Mouse (Mus musculus) brain, embryonic 14.5 days (tissue): ENCODE measurements at regions not wholly inside any gene's neighbourhood (a gene's known extent, or its start where the extent isn't known, plus 50 kb on each side); places are given as distances from the start of the nearest gene placed in this dataset.
A peak's percentile ranks its signal among the peaks of the same experiment; 100 is the strongest.

ENCODE experiments used
- DNase-seq: peaks from one replicate; pipeline ENCODE4 v3.0.0-alpha.2; 2011; ENCODE audit warnings: low read depth
- CTCF ChIP-seq: fragments of 200-500 bp; IDR thresholded peaks from 2 replicates; pipeline ENCODE4 v1.5.1; 2012; ENCODE audit warnings: inconsistent platforms, mild to moderate bottlenecking, moderate library complexity, borderline replicate concordance; ENCODE audit not compliant: insufficient read depth, insufficient read length; ENCODE audit errors: extremely low read depth
- POLR2A ChIP-seq: fragments of 200-500 bp; IDR thresholded peaks from 2 replicates; pipeline ENCODE4 v1.6.1; 2012; ENCODE audit warnings: mild to moderate bottlenecking, inconsistent platforms, borderline replicate concordance; ENCODE audit not compliant: poor library complexity, insufficient read depth, insufficient read length, severe bottlenecking; ENCODE audit errors: extremely low read depth

DNA sequence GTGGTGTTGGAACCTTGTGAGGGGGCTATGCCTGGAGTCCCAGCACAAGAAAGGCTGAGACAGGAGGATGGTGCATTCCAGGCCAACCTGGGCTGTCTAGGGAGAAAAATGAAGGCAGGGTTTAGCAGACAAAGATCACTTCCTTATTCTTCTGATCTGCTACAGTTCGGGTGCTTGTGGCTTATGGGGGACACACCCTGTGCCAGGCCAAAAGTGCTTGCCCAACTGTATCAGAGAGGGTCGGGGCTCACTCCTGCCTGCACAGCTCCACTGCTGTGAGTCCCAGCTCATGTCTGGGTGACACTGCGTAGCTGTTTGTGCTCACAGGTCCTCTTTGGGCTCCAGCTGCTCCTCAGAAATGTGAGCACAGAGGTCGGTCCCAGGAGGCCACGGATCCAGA, 98.6 kb upstream of the Gm26897 start:
- TF ChIP-seq CTCF, result no peak
- no peak for TF ChIP-seq POLR2A
- no peak for DNase-seq

DNA sequence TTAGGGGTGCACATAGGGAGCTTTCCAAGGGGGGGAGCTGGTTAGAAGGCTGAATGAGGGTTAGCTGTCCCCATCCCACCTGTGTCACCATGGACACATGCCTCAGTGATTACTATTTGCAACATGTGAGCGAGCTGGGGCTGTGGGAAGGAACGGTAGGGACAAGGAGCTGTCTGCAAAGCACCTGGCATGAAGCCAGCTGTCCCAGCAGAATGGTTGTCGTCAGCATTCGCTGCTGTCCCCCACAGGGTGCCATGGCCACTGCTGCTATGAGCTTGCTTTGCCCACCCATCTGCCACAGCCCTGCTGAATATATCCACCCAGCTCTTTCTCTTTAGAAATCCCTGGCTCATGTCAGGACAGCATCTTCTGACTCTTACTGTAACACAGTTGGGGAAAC, 96.8 kb upstream of the Gm26897 start:
- DNase-seq, result peak; percentile 72
- no peak for TF ChIP-seq CTCF
- no peak for TF ChIP-seq POLR2A

DNA sequence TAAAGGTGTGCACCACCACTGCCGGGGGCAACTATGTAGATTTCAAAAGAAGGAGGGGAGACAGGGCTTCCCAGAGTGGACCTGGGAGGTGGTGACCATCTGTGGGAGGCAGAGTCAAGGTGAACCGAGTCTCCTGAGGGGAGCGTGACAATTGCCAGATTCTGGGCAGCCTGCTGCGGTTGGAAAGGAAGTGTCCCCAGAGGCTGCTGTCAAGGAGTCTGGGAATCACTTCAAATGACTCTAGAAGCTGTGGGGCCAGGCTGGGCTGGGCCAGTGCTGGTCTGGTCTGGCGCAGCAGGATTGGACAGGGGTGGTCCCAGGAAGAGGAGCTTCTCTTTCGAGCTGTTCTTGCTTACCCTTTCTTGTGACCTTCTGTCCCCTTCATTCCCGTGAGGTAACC, 95.4 kb upstream of the Gm26897 start:
- no peak for TF ChIP-seq POLR2A
- TF ChIP-seq CTCF, result no peak

DNA sequence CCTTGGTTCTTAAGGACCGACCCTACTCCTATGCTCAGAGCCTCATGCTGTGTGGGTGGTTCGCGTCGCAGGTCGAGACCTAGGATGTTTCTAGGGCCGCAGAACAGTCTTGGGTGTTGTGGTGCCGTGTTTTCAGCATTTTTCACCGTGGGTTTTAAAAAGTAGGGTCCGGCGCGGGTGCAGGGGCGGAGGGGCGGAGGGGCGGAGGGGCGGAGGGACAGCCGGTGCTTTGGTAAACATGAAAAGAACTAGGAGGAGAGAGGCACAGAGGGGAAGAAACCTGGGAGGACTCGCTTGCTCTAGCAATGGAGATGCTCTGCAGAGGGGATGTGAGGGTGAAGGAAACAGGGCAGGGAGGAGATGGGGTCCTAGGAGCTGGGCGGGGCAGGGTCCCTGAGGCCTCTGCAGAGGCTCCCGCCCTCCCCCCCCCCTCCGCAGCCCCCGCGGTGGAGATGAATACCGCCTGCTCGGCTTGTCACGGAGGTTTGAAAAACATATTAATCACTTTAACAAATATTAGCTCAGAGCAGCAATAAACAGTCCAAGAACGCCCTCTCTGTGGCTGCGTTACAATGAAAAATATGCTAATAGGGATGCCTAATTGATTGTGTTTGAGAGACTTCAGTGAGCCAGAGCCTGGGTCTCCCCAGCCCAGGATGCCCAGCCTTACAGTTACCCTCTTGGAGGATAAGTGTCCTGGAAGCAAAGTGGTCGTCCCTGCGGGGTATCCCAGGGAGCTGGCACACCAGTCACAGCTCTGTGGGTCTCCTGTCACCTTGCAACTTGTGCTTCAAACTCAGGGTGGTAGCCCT, 94.0 kb upstream of the Gm26897 start:
- TF ChIP-seq CTCF (no peak), POLR2A (no peak)
- peak; percentile 43 for DNase-seq

More for the DNA sequence above, 95.4 kb upstream of the Gm26897 start:
- no peak for DNase-seq

DNA sequence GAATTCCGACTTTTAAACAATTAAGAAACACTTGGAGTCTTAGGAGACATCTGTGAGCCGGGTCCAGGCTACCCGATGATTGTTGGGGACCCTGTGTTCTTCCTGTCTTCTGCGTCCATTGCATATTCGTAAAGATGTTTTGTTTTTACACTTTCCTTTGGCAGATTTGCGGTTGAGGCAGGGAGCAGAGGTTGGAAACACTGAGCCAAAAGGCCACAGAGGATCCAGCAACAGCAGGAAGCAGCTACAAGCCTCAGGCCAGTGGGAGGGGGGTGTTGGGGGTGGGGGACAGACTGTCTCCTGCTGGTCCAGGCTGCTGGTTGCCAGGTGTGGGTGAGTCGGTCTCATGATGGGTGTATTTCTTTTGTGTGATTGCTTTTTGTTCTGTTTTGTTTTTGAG, 92.7 kb upstream of the Gm26897 start:
- DNase-seq, result no peak
- no peak for TF ChIP-seq CTCF
- TF ChIP-seq POLR2A, result no peak

DNA sequence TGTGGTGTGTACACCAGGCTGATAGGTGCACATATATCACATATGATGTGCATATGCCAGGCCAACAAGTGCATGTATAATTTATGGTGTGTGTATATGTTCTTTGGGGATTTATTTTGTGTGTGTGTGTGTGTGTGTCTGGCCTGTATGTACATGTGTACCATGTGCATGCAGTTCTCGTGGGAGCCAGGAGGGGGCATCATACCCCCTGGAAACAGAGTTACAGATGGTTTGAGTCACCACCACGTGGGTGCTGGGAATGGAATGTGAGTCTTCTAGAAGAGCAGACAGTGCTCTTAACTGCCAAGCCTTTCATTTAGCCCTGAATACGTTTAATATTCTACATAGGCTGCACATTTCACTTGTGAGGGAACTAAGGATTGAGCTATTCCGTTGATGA, 92.0 kb upstream of the Gm26897 start:
- TF ChIP-seq CTCF (peak; percentile 23; the same call in 1 of the 2 replicates), POLR2A (no peak)
- DNase-seq, result no peak

DNA sequence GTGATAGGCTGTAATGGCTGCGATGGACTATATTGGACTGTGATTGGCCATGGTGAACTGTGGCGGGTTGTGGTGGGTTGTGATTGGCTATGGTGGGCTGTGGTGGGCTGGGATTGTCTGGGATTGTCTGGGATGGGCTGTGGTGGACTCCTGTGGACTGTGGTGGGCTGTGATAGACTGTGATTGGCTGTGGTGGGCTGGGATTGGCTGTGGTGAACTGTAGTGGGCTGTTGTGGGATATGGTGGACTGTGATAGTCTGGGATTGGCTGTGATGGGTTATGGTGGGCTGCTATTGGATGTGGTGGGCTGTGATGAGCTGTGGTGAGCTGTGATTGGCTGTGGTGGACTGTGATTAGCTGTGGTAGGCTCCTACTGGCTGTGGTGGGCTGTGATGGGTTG, 89.6 kb upstream of the Gm26897 start:
- TF ChIP-seq CTCF (no peak), POLR2A (no peak)
- no peak for DNase-seq

DNA sequence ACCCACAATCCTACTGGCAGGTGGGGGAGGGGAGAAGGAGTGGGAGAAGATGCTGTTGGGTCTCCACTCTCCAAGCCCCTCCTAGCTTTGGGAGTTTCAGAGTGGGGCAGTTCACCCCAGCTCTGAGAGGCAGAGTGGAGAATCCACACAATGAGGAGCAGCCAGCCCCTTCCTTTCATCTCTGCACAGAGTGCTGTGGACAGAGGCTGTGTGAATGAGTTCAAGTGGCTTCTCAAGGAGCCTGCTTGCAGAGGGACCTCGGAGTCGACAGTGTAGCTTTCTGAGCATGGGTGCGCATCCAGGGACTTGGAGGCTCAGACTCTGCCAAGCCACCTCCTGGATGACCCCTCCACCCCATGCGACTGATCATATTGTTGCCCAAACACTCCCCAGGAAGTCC, 88.9 kb upstream of the Gm26897 start:
- peak; percentile 53 for DNase-seq
- TF ChIP-seq CTCF (no peak), POLR2A (no peak)

DNA sequence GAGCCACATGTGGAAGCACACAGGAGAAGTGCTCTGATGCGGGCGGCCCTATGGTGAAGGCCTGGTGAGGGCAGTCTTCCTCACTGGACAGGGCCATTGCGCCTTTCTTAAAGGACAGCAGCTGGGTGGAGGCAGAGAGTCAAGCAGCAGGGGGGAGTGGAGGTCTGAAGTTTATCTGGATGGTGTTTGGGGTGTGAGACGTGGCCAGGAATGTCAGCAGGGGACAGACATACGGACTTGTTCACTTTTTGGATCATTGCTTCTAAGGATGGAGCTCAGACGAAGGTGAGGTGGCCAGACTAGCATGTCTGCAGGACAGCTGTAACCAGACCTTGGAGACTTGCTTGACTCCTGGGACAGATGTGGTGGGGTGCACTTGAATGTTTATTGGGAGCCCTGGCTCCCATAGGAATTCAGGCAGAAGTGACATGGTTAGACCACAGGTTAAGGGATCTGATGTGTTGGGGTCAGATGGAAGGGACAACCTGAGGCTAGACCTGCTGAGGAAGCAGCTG, 86.0 kb upstream of the Gm26897 start:
- TF ChIP-seq POLR2A, result no peak
- TF ChIP-seq CTCF, result no peak
- DNase-seq, result no peak

DNA sequence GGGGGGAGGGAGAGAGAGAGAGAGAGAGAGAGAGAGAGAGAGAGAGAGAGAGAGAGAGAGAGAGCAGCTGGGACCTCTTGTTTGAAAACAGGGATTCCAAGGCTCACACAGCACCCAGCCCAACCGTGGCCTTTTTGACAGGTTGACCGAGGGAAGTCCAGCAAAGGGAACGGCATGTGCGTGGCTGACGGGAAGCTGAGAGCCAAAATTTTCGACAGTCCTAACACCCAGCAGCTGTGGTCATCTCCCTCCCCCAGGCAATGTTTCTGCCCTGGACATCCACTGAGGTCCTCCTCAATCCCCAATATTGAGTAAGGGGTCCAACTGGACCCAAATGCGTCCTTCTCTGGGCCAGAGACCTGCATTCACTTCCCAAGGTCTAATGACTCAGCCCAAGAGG, 85.2 kb upstream of the Gm26897 start:
- DNase-seq, result no peak
- no peak for TF ChIP-seq CTCF
- no peak for TF ChIP-seq POLR2A

DNA sequence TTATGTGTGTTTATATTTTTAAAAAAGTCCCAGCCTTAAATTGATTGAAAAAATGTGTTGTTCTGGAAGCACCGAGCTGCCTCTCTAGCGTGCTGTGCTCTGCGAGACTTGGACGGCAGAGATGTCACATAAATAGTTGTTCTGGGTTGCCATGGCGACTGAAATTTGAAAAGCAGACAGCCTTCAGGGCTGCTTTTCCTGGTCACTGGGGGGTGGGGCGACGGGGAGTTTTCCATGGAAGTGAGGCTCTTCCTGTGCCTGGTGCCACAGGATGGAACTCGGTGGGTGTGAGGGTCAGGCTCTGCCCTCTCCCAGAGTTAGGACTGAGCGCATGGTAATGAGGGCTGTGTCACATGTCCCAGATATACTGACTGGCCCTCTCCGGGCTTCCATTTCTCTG, 84.7 kb upstream of the Gm26897 start:
- no peak for TF ChIP-seq CTCF
- TF ChIP-seq POLR2A, result no peak
- peak; percentile 94 for DNase-seq

DNA sequence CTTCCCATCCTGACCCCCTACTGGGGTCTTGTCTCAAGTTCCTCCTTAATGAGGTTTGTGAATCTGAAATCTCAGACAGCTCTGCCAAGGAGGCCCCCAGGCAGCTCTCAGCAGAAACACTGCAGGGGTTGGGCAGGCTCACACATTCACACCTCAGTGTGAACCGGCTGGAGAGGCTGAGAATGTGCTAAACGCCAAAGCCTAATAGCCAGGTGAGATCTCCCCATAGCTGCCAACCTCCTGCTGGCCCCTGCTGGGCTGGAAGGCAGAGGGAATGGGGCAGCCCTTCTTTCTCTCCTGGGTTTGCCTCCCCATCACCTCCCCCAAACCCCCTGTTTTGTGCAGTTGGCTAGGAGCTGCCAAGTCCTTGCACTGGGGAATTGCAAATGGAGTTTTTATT, 81.3 kb upstream of the Gm26897 start:
- peak; percentile 83 for DNase-seq
- TF ChIP-seq CTCF (no peak), POLR2A (no peak)

DNA sequence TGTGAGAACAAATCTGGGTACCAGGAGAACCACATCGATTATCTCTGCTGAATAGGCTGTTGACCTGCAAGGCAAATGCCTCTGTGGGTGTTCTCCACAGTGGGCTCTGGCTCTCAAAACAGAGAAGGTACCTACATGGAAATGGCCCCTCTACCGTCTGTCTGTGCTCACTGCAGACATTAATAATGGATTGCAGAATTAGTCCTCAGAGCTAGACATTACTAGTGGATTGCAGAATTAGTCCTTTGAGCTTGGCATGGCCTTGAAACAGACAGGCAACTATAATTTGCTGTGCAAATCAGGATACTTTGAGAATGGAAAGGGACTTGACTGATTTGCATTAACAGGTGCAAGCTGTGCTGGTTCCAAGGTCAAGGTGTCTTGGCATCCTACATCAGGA, 77.3 kb upstream of the Gm26897 start:
- no peak for TF ChIP-seq CTCF
- no peak for DNase-seq
